7 mouse cellular contexts compared by ENCODE assay signal in the genomic region with DNA sequence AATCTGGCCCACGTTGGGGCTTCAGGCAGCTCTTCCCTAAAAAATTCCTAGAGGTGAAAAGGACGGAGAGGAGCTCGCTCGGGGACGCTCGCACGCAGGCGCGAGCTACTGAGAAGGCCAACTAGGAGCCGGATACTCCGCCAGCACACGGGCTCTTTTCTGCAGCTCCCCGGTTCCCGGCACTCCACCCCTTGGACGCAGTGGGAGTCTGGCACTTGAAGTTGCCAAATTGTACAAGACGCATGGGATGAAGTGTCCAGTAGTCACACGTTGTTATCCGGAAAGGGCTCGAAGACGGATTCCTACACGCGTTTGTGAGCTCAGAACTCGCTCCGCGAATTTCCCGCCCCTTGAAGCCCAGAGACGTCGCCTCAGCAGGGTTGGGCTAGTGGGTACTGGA. TPM values are rescaled to one million over a fixed set of nuclear protein-coding genes. Genes with fewer than 3 reads are reported as not detected.
DNase-seq lines count a peak whose midpoint lies in the region; ATAC-seq lines count a peak whose summit lies in the region.

No protein-coding gene starts in this region.

- peak overlapping the region; percentile 68 for H3K9ac ChIP-seq in intestine, embryonic 14.5 days (ENCODE audit: low read length)
- H3K9ac ChIP-seq in stomach, embryonic 16.5 days (ENCODE audit: low read length), result peak overlapping the region; percentile 70

- H3K27ac ChIP-seq in intestine, embryonic 14.5 days (ENCODE audit: low read depth), result peak overlapping the region; percentile 81
- peak overlapping the region; percentile 72 for H3K27ac ChIP-seq in stomach, embryonic 16.5 days (ENCODE audit: low read length)

- H3K36me3 ChIP-seq in intestine, embryonic 14.5 days (ENCODE audit: control insufficient read depth, insufficient read depth, low read length), result no peaks in the 10 kb centered on the region
- H3K36me3 ChIP-seq in stomach, embryonic 16.5 days (ENCODE audit: control insufficient read depth, insufficient read depth, low read length), result no peaks in the 10 kb centered on the region

- no peaks in the 10 kb centered on the region for H3K9me3 ChIP-seq in intestine, embryonic 14.5 days (ENCODE audit: control insufficient read depth, low read length)
- no peaks in the 10 kb centered on the region for H3K9me3 ChIP-seq in stomach, embryonic 16.5 days (replicated peaks; ENCODE audit: control insufficient read depth, low read length)

- no peak for ATAC-seq in intestine, embryonic 14.5 days (replicated peaks; ENCODE audit: low FRiP score, low TSS enrichment, low read depth)
- 0 out of 2 replicates have a peak, but pooled peaks have one; percentile 9 for ATAC-seq in stomach, embryonic 16.5 days (ENCODE audit: insufficient read depth, low FRiP score)
- ATAC-seq in activated CD4-positive, CD25-positive, alpha-beta regulatory T cell, adult 4 months, result no peak

- peaks cover 20% of the 10 kb centered on the region for H3K4me1 ChIP-seq in intestine, embryonic 14.5 days (replicated peaks; ENCODE audit: control insufficient read depth, insufficient read depth, low read length)
- H3K4me1 ChIP-seq in stomach, embryonic 16.5 days (ENCODE audit: control insufficient read depth, insufficient read depth, low read length), result peaks cover 14% of the 10 kb centered on the region

- peak; percentile 39 for DNase-seq in ES-CJ7 (ENCODE audit: low read depth, low spot score)
- DNase-seq in adrenal gland, postnatal 14 days, result peak; percentile 34
- peak; percentile 51 for DNase-seq in gastrocnemius, postnatal 10 days
- DNase-seq in intestine, embryonic 14.5 days (ENCODE audit: low spot score), result peak; percentile 73
- peak; percentile 24 for DNase-seq in lung, postnatal 14 days

- peaks cover 21% of the 10 kb centered on the region for H3K27me3 ChIP-seq in intestine, embryonic 14.5 days (replicated peaks; ENCODE audit: control insufficient read depth, insufficient read depth, low read length)
- no peaks in the 10 kb centered on the region for H3K27me3 ChIP-seq in stomach, embryonic 16.5 days (ENCODE audit: control insufficient read depth, insufficient read depth, low read length)

- H3K4me3 ChIP-seq in intestine, embryonic 14.5 days (ENCODE audit: low read depth, low read length), result peak overlapping the region; percentile 54
- peak overlapping the region; percentile 55 for H3K4me3 ChIP-seq in stomach, embryonic 16.5 days (replicated peaks; ENCODE audit: low read length)

- WGBS in intestine, embryonic 14.5 days, result 4% methylated on average over 28 of the region's 28 CpGs
- 3% methylated on average over 28 of the region's 28 CpGs for WGBS in stomach, embryonic 16.5 days

- peak overlapping the region; percentile 80 for H3K4me2 ChIP-seq in intestine, embryonic 14.5 days (ENCODE audit: low read length)
- H3K4me2 ChIP-seq in stomach, embryonic 16.5 days (ENCODE audit: low read depth, low read length), result peak overlapping the region; percentile 72

RNA-seq across cellular contexts. Expression of a gene that starts 0.8 kb away (rescaled TPM):
- total RNA-seq in adrenal gland, postnatal 14 days (2021), result 28.3 and 29.5 TPM in 2 replicates
- total RNA-seq in gastrocnemius, postnatal 10 days (2021), result 100 to 1,000 TPM in 1 of 2 experiments, 10 to 100 TPM in 1; 95.2 to 143 TPM
- polyA plus RNA-seq in intestine, embryonic 14.5 days (2014; fragmentation: Nextera tagmentation; extraction: Ambion mirVana), result 62.8 and 64.4 TPM in 2 replicates
- 39.6 and 42.8 TPM in 2 replicates for polyA plus RNA-seq in stomach, embryonic 16.5 days (2015; fragmentation: Nextera tagmentation; extraction: Ambion mirVana)
- under 1 TPM; 0.04 to 0.10 TPM for polyA plus RNA-seq in activated CD4-positive, CD25-positive, alpha-beta regulatory T cell, adult 4 months (2017; shearing (Covaris generic))

RNA-seq across cellular contexts. Expression of a gene that starts 40.2 kb away (rescaled TPM):
- 462 and 474 TPM in 2 replicates for total RNA-seq in adrenal gland, postnatal 14 days (2021)
- total RNA-seq in gastrocnemius, postnatal 10 days (2021), result 100 to 1,000 TPM; 471 to 585 TPM
- polyA plus RNA-seq in intestine, embryonic 14.5 days (2014; fragmentation: Nextera tagmentation; extraction: Ambion mirVana), result 747 and 830 TPM in 2 replicates
- 647 and 702 TPM in 2 replicates for polyA plus RNA-seq in stomach, embryonic 16.5 days (2015; fragmentation: Nextera tagmentation; extraction: Ambion mirVana)
- 100 to 1,000 TPM; 302 to 317 TPM for polyA plus RNA-seq in activated CD4-positive, CD25-positive, alpha-beta regulatory T cell, adult 4 months (2017; shearing (Covaris generic))

Comparison
In these comparisons a context has a peak if more than half of its experiments do, and no peak if none do; other contexts are left out.
1. RNA of a gene that starts 0.8 kb away (polyA plus RNA-seq): 62.8 to 64.4 TPM in intestine, embryonic 14.5 days and 39.6 to 42.8 TPM in stomach, embryonic 16.5 days; 0.04 to 0.10 TPM in activated CD4-positive, CD25-positive, alpha-beta regulatory T cell, adult 4 months; every median in the first group is over 10 times any median in the second.
2. Peak in every context shown above with its lines, with median percentiles within 50 percentile points of each other: DNase-seq.